Mouse (Mus musculus): ENCODE measurements around the gene Ppp1r27. TPM values are rescaled to one million over a fixed set of nuclear protein-coding genes. Genes with fewer than 3 reads are reported as not detected.

Gene Ppp1r27
- polyA plus RNA-seq, 1 experiment from 2014 or later, result not detected

GRCm38 (mm10) chr11:120545964-120546363, 5.0 kb downstream of the Ppp1r27 start:
- Histone ChIP-seq H3K36me3 (ENCODE audit: insufficient read depth) (peaks cover 48% of the 10 kb centered on the region), H3K4me3 (ENCODE audit: low read depth, low read length) (no peak overlapping the region), H3K4me2 (no peak overlapping the region), H3K9me3 (ENCODE audit: low read depth, low read length) (no peaks in the 10 kb centered on the region), H3K4me1 (ENCODE audit: insufficient read depth) (peaks cover 14% of the 10 kb centered on the region), H3K27me3 (ENCODE audit: insufficient read depth, low read length) (no peaks in the 10 kb centered on the region), H3K27ac (ENCODE audit: low read depth) (no peak overlapping the region), H3K9ac (no peak overlapping the region)
- no peak for DNase-seq
- TF ChIP-seq CTCF (IDR thresholded peaks at IDR 0.05; ENCODE audit: low read depth), result no peak
- no peak for ATAC-seq (ENCODE audit: insufficient read depth)
- 87% methylated on average over 3 of the region's 3 CpGs for WGBS

GRCm38 (mm10) chr11:120542376-120542775, 8.6 kb downstream of the Ppp1r27 start:
- no peak for TF ChIP-seq CTCF (IDR thresholded peaks at IDR 0.05; ENCODE audit: low read depth)
- Histone ChIP-seq H3K4me1 (ENCODE audit: insufficient read depth) (peaks cover 6% of the 10 kb centered on the region), H3K4me3 (ENCODE audit: low read depth, low read length) (no peak overlapping the region), H3K36me3 (ENCODE audit: insufficient read depth) (peaks cover 48% of the 10 kb centered on the region), H3K9me3 (ENCODE audit: low read depth, low read length) (no peaks in the 10 kb centered on the region), H3K27me3 (ENCODE audit: insufficient read depth, low read length) (no peaks in the 10 kb centered on the region), H3K9ac (no peak overlapping the region), H3K27ac (ENCODE audit: low read depth) (no peak overlapping the region), H3K4me2 (no peak overlapping the region)
- ATAC-seq (ENCODE audit: insufficient read depth) (no peak), DNase-seq (no peak)
- WGBS, result 81% methylated on average over 6 of the region's 6 CpGs

- ATAC-seq (ENCODE audit: insufficient read depth), result no peak
- H3K27ac ChIP-seq (ENCODE audit: low read depth), result no peak overlapping the region
- peaks cover 48% of the 10 kb centered on the region for H3K36me3 ChIP-seq (ENCODE audit: insufficient read depth)
- no peaks in the 10 kb centered on the region for H3K9me3 ChIP-seq (ENCODE audit: low read depth, low read length)
- DNase-seq, result peak; percentile 36
- no peak overlapping the region for H3K9ac ChIP-seq
- no peak overlapping the region for H3K4me2 ChIP-seq
- H3K27me3 ChIP-seq (ENCODE audit: insufficient read depth, low read length), result no peaks in the 10 kb centered on the region
- H3K4me3 ChIP-seq (ENCODE audit: low read depth, low read length), result no peak overlapping the region
- peak; percentile 58 for TF ChIP-seq CTCF (IDR thresholded peaks at IDR 0.05; ENCODE audit: low read depth)
- H3K4me1 ChIP-seq (ENCODE audit: insufficient read depth), result peaks cover 6% of the 10 kb centered on the region
- WGBS, result 36% methylated on average over 4 of the region's 4 CpGs
These were observed 9.0 kb downstream of the Ppp1r27 start for GRCm38 (mm10) chr11:120541907-120542306.

- peak overlapping the region; percentile 23; the same call in 1 of the 2 replicates for H3K4me2 ChIP-seq
- 26% methylated on average over 10 of the region's 10 CpGs for WGBS
- DNase-seq, result peak; percentile 67
These were observed 11.5 kb downstream of the Ppp1r27 start for GRCm38 (mm10) chr11:120539285-120540014.

GRCm38 (mm10) chr11:120538955-120539284, 12.0 kb downstream of the Ppp1r27 start:
- 41% methylated on average over 8 of the region's 8 CpGs for WGBS
- Histone ChIP-seq H3K27me3 (ENCODE audit: insufficient read depth, low read length) (no peaks in the 10 kb centered on the region), H3K4me2 (no peak overlapping the region), H3K9me3 (ENCODE audit: low read depth, low read length) (no peaks in the 10 kb centered on the region), H3K9ac (0 out of 2 replicates have a peak overlapping the region, but pooled peaks have one; percentile 13), H3K4me1 (ENCODE audit: insufficient read depth) (peaks cover 6% of the 10 kb centered on the region), H3K36me3 (ENCODE audit: insufficient read depth) (peaks cover 24% of the 10 kb centered on the region), H3K27ac (ENCODE audit: low read depth) (peak overlapping the region; percentile 60), H3K4me3 (ENCODE audit: low read depth, low read length) (no peak overlapping the region)
- no peak for TF ChIP-seq CTCF (IDR thresholded peaks at IDR 0.05; ENCODE audit: low read depth)
- no peak; the same call in 1 of the 2 replicates for ATAC-seq (ENCODE audit: insufficient read depth)
- DNase-seq, result no peak

More at GRCm38 (mm10) chr11:120539285-120540014, 11.5 kb downstream of the Ppp1r27 start:
- peak overlapping the region; percentile 84 for H3K27ac ChIP-seq (ENCODE audit: low read depth)
- H3K9me3 ChIP-seq (ENCODE audit: low read depth, low read length), result no peaks in the 10 kb centered on the region
- H3K9ac ChIP-seq, result peak overlapping the region; percentile 29
- H3K4me1 ChIP-seq (ENCODE audit: insufficient read depth), result peaks cover 6% of the 10 kb centered on the region
- TF ChIP-seq CTCF (IDR thresholded peaks at IDR 0.05; ENCODE audit: low read depth), result no peak
- H3K27me3 ChIP-seq (ENCODE audit: insufficient read depth, low read length), result no peaks in the 10 kb centered on the region
- no peak overlapping the region for H3K4me3 ChIP-seq (ENCODE audit: low read depth, low read length)
- peaks cover 30% of the 10 kb centered on the region for H3K36me3 ChIP-seq (ENCODE audit: insufficient read depth)
- peak; percentile 72 for ATAC-seq (ENCODE audit: insufficient read depth)

- 0 out of 2 replicates have a peak overlapping the region, but pooled peaks have one; percentile 13 for H3K9ac ChIP-seq
- peaks cover 20% of the 10 kb centered on the region for H3K36me3 ChIP-seq (ENCODE audit: insufficient read depth)
- no peak for TF ChIP-seq CTCF (IDR thresholded peaks at IDR 0.05; ENCODE audit: low read depth)
- WGBS, result 60% methylated on average over 3 of the region's 3 CpGs
- no peak overlapping the region for H3K4me2 ChIP-seq
- H3K4me3 ChIP-seq (ENCODE audit: low read depth, low read length), result no peak overlapping the region
- ATAC-seq (ENCODE audit: insufficient read depth) (no peak), DNase-seq (no peak)
- peak overlapping the region; percentile 60 for H3K27ac ChIP-seq (ENCODE audit: low read depth)
- H3K9me3 ChIP-seq (ENCODE audit: low read depth, low read length), result no peaks in the 10 kb centered on the region
- peaks cover 2% of the 10 kb centered on the region; the same call in 1 of the 2 replicates for H3K27me3 ChIP-seq (ENCODE audit: insufficient read depth, low read length)
- H3K4me1 ChIP-seq (ENCODE audit: insufficient read depth), result peaks cover 6% of the 10 kb centered on the region
These were observed 12.4 kb downstream of the Ppp1r27 start for GRCm38 (mm10) chr11:120538485-120538884.

GRCm38 (mm10) chr11:120535804-120536203, 15.1 kb downstream of the Ppp1r27 start:
- Histone ChIP-seq H3K9me3 (ENCODE audit: low read depth, low read length) (no peaks in the 10 kb centered on the region), H3K36me3 (ENCODE audit: insufficient read depth) (no peaks in the 10 kb centered on the region), H3K4me3 (ENCODE audit: low read depth, low read length) (no peak overlapping the region), H3K9ac (no peak overlapping the region), H3K4me1 (ENCODE audit: insufficient read depth) (peaks cover 6% of the 10 kb centered on the region), H3K27me3 (ENCODE audit: insufficient read depth, low read length) (peaks cover 29% of the 10 kb centered on the region), H3K27ac (ENCODE audit: low read depth) (no peak overlapping the region), H3K4me2 (no peak overlapping the region)
- WGBS, result 65% methylated on average over 3 of the region's 3 CpGs
- no peak for TF ChIP-seq CTCF (IDR thresholded peaks at IDR 0.05; ENCODE audit: low read depth)
- ATAC-seq (ENCODE audit: insufficient read depth), result no peak
- no peak for DNase-seq
